In the genomic region with DNA sequence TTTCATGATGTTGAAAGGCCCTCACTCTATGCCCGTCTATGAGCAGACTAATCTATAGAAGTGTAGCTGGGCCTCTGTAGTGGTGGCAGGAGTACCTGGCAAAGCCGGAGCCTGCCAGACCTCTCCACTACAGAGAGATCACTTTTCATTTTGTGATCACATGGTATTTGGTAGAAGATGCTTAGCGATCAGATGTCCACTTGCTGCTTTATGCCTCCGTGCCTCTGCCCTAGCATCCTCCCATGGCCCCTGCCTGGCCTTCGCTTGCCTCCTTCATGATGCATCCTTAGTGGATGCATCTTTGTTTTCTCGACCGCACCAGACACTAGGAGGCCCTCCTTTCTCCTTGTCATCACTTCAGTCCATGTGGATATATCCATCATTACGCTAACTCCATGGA, we compare ENCODE assay signal across 21 mouse cellular contexts.
DNase-seq lines count a peak whose midpoint lies in the region; ATAC-seq and TF ChIP-seq lines count a peak whose summit lies in the region.
"Had no signal": no experiment of that assay in that cellular context is flagged by ENCODE, and none has a peak within 500 bp of the region (broad histone marks: within the 10 kb centered on the region; RNA-seq: fewer than 3 reads in every experiment).

No protein-coding gene starts in this region.

- no peaks in the 10 kb centered on the region for H3K27me3 ChIP-seq in heart, adult 2 months (ENCODE audit: control insufficient read depth, insufficient read depth, low read length)
- no peaks in the 10 kb centered on the region for H3K27me3 ChIP-seq in heart, embryonic 13.5 days (replicated peaks)
- no peaks in the 10 kb centered on the region for H3K27me3 ChIP-seq in heart, embryonic 16.5 days (ENCODE audit: control insufficient read depth, insufficient read depth, low read length)
- no peaks in the 10 kb centered on the region for H3K27me3 ChIP-seq in heart, embryonic 11.5 days (ENCODE audit: control insufficient read depth, insufficient read depth, low read length)
- H3K27me3 ChIP-seq: embryonic facial prominence, embryonic 12.5 days; embryonic facial prominence, embryonic 15.5 days had no signal

- H3K4me3 ChIP-seq in heart, adult 2 months = no peak overlapping the region
- H3K4me3 ChIP-seq in heart, embryonic 13.5 days = no peak overlapping the region
- no peak overlapping the region for H3K4me3 ChIP-seq in heart, embryonic 16.5 days (ENCODE audit: low read length)
- no peak overlapping the region for H3K4me3 ChIP-seq in heart, embryonic 11.5 days (ENCODE audit: low read depth, low read length)
- H3K4me3 ChIP-seq: embryonic facial prominence, embryonic 12.5 days; embryonic facial prominence, embryonic 15.5 days had no signal

- no peak for ATAC-seq in heart, embryonic 13.5 days (ENCODE audit: extremely low read depth, insufficient number of reproducible peaks, low FRiP score, low TSS enrichment)
- no peak for ATAC-seq in heart, embryonic 16.5 days (replicated peaks; ENCODE audit: extremely low read depth, insufficient read depth, low FRiP score)
- ATAC-seq in heart, embryonic 11.5 days (replicated peaks; ENCODE audit: insufficient number of reproducible peaks, low FRiP score, low TSS enrichment) = no peak
- ATAC-seq: CD4-positive, CD25-positive, alpha-beta regulatory T cell, adult 4 months; forebrain, embryonic 14.5 days; forebrain, postnatal 0 days; hindbrain, postnatal 0 days; inflammation-experienced regulatory T-cells, adult 6 months; intestine, embryonic 16.5 days had no signal

- no peaks in the 10 kb centered on the region for H3K9me3 ChIP-seq in heart, embryonic 13.5 days
- H3K9me3 ChIP-seq in heart, embryonic 16.5 days (replicated peaks; ENCODE audit: control insufficient read depth, low read length) = no peaks in the 10 kb centered on the region
- no peaks in the 10 kb centered on the region for H3K9me3 ChIP-seq in heart, embryonic 11.5 days (replicated peaks; ENCODE audit: control insufficient read depth, low read length)
- H3K9me3 ChIP-seq: embryonic facial prominence, embryonic 12.5 days; embryonic facial prominence, embryonic 15.5 days had no signal

- TF ChIP-seq POLR2A in heart, adult 2 months (IDR thresholded peaks at IDR 0.05; ENCODE audit: insufficient read depth, low read depth, low read length) = no peak

- peak overlapping the region; percentile 81 for H3K27ac ChIP-seq in heart, adult 2 months
- peak overlapping the region; percentile 87 for H3K27ac ChIP-seq in heart, embryonic 13.5 days (replicated peaks)
- peak overlapping the region; percentile 72 for H3K27ac ChIP-seq in heart, embryonic 16.5 days (ENCODE audit: low read length)
- H3K27ac ChIP-seq in heart, embryonic 11.5 days (ENCODE audit: low read depth, low read length) = no peak overlapping the region
- H3K27ac ChIP-seq: embryonic facial prominence, embryonic 12.5 days; embryonic facial prominence, embryonic 15.5 days; hindbrain, embryonic 14.5 days; hindbrain, postnatal 0 days; kidney, postnatal 0 days had no signal

- no peak for TF ChIP-seq EP300 in heart, adult 2 months (IDR thresholded peaks at IDR 0.05; ENCODE audit: insufficient read depth, low read depth, low read length)

- 90% methylated on average over 8 of the region's 8 CpGs for WGBS in heart, adult 2 months
- WGBS in heart, embryonic 13.5 days = 80% methylated on average over 8 of the region's 8 CpGs
- WGBS in heart, embryonic 16.5 days = 78% methylated on average over 8 of the region's 8 CpGs
- WGBS in heart, embryonic 11.5 days (ENCODE audit: insufficient replicate concordance) = 82% methylated on average over 8 of the region's 8 CpGs

- intact Hi-C loops in heart, adult 2 months (cut with DNase I) = loop anchor here (1.0 kb wide), 1 partner anchor 13 kb away; no protein-coding TSS in a partner anchor

- H3K79me2 ChIP-seq in heart, adult 2 months (replicated peaks; ENCODE audit: control insufficient read depth, insufficient read depth, low read length) = peaks cover 3% of the 10 kb centered on the region; the same call in 1 of the 2 replicates

- no peak for TF ChIP-seq CTCF in heart, adult 2 months (IDR thresholded peaks at IDR 0.05)

- H3K4me2 ChIP-seq in heart, embryonic 13.5 days = no peak overlapping the region
- no peak overlapping the region for H3K4me2 ChIP-seq in heart, embryonic 16.5 days (ENCODE audit: low read depth, low read length)
- no peak overlapping the region for H3K4me2 ChIP-seq in heart, embryonic 11.5 days
- H3K4me2 ChIP-seq: embryonic facial prominence, embryonic 12.5 days; embryonic facial prominence, embryonic 15.5 days; hindbrain, embryonic 14.5 days had no signal

- H3K4me1 ChIP-seq in heart, adult 2 months (ENCODE audit: control insufficient read depth, insufficient read depth, low read length) = peaks cover 49% of the 10 kb centered on the region
- peaks cover 96% of the 10 kb centered on the region for H3K4me1 ChIP-seq in heart, embryonic 13.5 days
- peaks cover 66% of the 10 kb centered on the region for H3K4me1 ChIP-seq in heart, embryonic 16.5 days (ENCODE audit: control insufficient read depth, insufficient read depth, low read length)
- peaks cover 52% of the 10 kb centered on the region for H3K4me1 ChIP-seq in heart, embryonic 11.5 days (ENCODE audit: control insufficient read depth, insufficient read depth, low read length)

- peaks cover 38% of the 10 kb centered on the region for H3K36me3 ChIP-seq in heart, adult 2 months (ENCODE audit: control insufficient read depth, insufficient read depth, low read length)
- H3K36me3 ChIP-seq in heart, embryonic 13.5 days = peaks cover 4% of the 10 kb centered on the region; the same call in 1 of the 2 replicates
- peaks cover 4% of the 10 kb centered on the region; the same call in 1 of the 2 replicates for H3K36me3 ChIP-seq in heart, embryonic 16.5 days (ENCODE audit: control insufficient read depth, insufficient read depth)
- no peaks in the 10 kb centered on the region for H3K36me3 ChIP-seq in heart, embryonic 11.5 days (ENCODE audit: control insufficient read depth, insufficient read depth, low read length)
- H3K36me3 ChIP-seq: embryonic facial prominence, embryonic 12.5 days; embryonic facial prominence, embryonic 15.5 days had no signal

- no peak overlapping the region for H3K9ac ChIP-seq in heart, adult 2 months (ENCODE audit: low read depth, low read length)
- peak overlapping the region; percentile 50 for H3K9ac ChIP-seq in heart, embryonic 13.5 days
- H3K9ac ChIP-seq in heart, embryonic 16.5 days (ENCODE audit: low read length) = peak overlapping the region; percentile 27
- no peak overlapping the region for H3K9ac ChIP-seq in heart, embryonic 11.5 days (ENCODE audit: low read depth, low read length)
- H3K9ac ChIP-seq: embryonic facial prominence, embryonic 12.5 days; embryonic facial prominence, embryonic 15.5 days; forebrain, postnatal 0 days; hindbrain, embryonic 14.5 days had no signal

- DNase-seq in heart, adult 2 months = no peak
- no peak for DNase-seq in heart, adult 9 months (ENCODE audit: low spot score in 2 of 2)
- no peak for DNase-seq in heart, adult 18-20 months
- DNase-seq: adrenal gland, postnatal 14 days; cerebellum, adult 11 months; cerebellum, adult 2 months; cerebellum, adult 9-11 months; cerebellum, postnatal 25 days; forebrain, postnatal 0 days had no signal

Comparison
In these comparisons a context has a peak if more than half of its experiments do, and no peak if none do; other contexts are left out.
1. H3K9ac ChIP-seq: peak in heart, embryonic 13.5 days (single experiment) and heart, embryonic 16.5 days (single experiment); none in heart, adult 2 months (single experiment) and heart, embryonic 11.5 days (single experiment).